Comparison of ENCODE assay signal across 17 mouse cellular contexts in genomic region chr1:66401902-66402301, GRCm38 (mm10).
DNase-seq lines count a peak whose midpoint lies in the region; ATAC-seq lines count a peak whose summit lies in the region.
"Had no signal": no experiment of that assay in that cellular context is flagged by ENCODE, and none has a peak within 500 bp of the region (broad histone marks: within the 10 kb centered on the region; RNA-seq: fewer than 3 reads in every experiment).

No protein-coding gene starts in this region.

- H3K4me1 ChIP-seq in hindbrain, embryonic 12.5 days: no peaks in the 10 kb centered on the region
- no peaks in the 10 kb centered on the region for H3K4me1 ChIP-seq in midbrain, embryonic 14.5 days (ENCODE audit: control insufficient read depth, insufficient read depth, low read length)
- H3K4me1 ChIP-seq: embryonic facial prominence, embryonic 12.5 days; heart, embryonic 13.5 days; neural tube, embryonic 12.5 days had no signal

- H3K27me3 ChIP-seq in hindbrain, embryonic 12.5 days: no peaks in the 10 kb centered on the region
- H3K27me3 ChIP-seq in midbrain, embryonic 14.5 days (ENCODE audit: control insufficient read depth, insufficient read depth, low read length): no peaks in the 10 kb centered on the region
- H3K27me3 ChIP-seq: embryonic facial prominence, embryonic 12.5 days; heart, embryonic 13.5 days; neural tube, embryonic 12.5 days had no signal

- no peak overlapping the region for H3K4me2 ChIP-seq in hindbrain, embryonic 12.5 days (replicated peaks)
- H3K4me2 ChIP-seq in midbrain, embryonic 14.5 days (ENCODE audit: low read length): no peak overlapping the region
- H3K4me2 ChIP-seq: embryonic facial prominence, embryonic 12.5 days; heart, embryonic 13.5 days; neural tube, embryonic 12.5 days had no signal

- H3K36me3 ChIP-seq in hindbrain, embryonic 12.5 days: peaks cover 24% of the 10 kb centered on the region
- peaks cover 64% of the 10 kb centered on the region for H3K36me3 ChIP-seq in midbrain, embryonic 14.5 days (ENCODE audit: control insufficient read depth, insufficient read depth, low read length)
- H3K36me3 ChIP-seq: embryonic facial prominence, embryonic 12.5 days; heart, embryonic 13.5 days had no signal

- H3K9ac ChIP-seq in hindbrain, embryonic 12.5 days: no peak overlapping the region
- H3K9ac ChIP-seq in midbrain, embryonic 14.5 days (replicated peaks; ENCODE audit: low read length): no peak overlapping the region
- H3K9ac ChIP-seq: embryonic facial prominence, embryonic 12.5 days; heart, embryonic 13.5 days; neural tube, embryonic 12.5 days had no signal

- H3K9me3 ChIP-seq in hindbrain, embryonic 12.5 days (replicated peaks): no peaks in the 10 kb centered on the region
- no peaks in the 10 kb centered on the region for H3K9me3 ChIP-seq in midbrain, embryonic 14.5 days (ENCODE audit: control insufficient read depth, low read length)
- H3K9me3 ChIP-seq: embryonic facial prominence, embryonic 12.5 days; heart, embryonic 13.5 days; neural tube, embryonic 12.5 days had no signal

- 31% methylated on average over 9 of the region's 9 CpGs for WGBS in hindbrain, embryonic 12.5 days
- WGBS in midbrain, embryonic 14.5 days: 13% methylated on average over 9 of the region's 9 CpGs

- peak; percentile 9 for DNase-seq in embryo, embryonic 11 days
- no peak for DNase-seq in embryo, embryonic 10.5 days (ENCODE audit: low spot score)
- DNase-seq in brain, adult 2 months (ENCODE audit: low read depth, low spot score): peak; percentile 30
- DNase-seq in midbrain, embryonic 14.5 days: peak; percentile 63
- DNase-seq in MN1 (ENCODE audit: low spot score): no peak
- no peak for DNase-seq in natural killer cell, adult 2 months (ENCODE audit: low spot score in 2 of 2)
- no peak for DNase-seq in urinary bladder, postnatal 10 days (ENCODE audit: low spot score)
- DNase-seq: cerebellum, adult 18-20 months; heart, postnatal 36 days; lung, postnatal 10 days; thymus, postnatal 36 days had no signal

- H3K27ac ChIP-seq in hindbrain, embryonic 12.5 days: no peak overlapping the region
- H3K27ac ChIP-seq in midbrain, embryonic 14.5 days (replicated peaks; ENCODE audit: low read depth, low read length): no peak overlapping the region
- H3K27ac ChIP-seq: embryonic facial prominence, embryonic 12.5 days; heart, embryonic 13.5 days; left cerebral cortex, adult 2 months; neural tube, embryonic 12.5 days had no signal

- H3K4me3 ChIP-seq in hindbrain, embryonic 12.5 days: no peak overlapping the region
- no peak overlapping the region for H3K4me3 ChIP-seq in midbrain, embryonic 14.5 days (replicated peaks; ENCODE audit: low read depth, low read length)
- H3K4me3 ChIP-seq: embryonic facial prominence, embryonic 12.5 days; heart, embryonic 13.5 days; left cerebral cortex, adult 2 months; neural tube, embryonic 12.5 days had no signal

- 0 out of 2 replicates have a peak, but pooled peaks have one; percentile 32 for ATAC-seq in hindbrain, embryonic 12.5 days (ENCODE audit: low FRiP score)
- ATAC-seq in midbrain, embryonic 14.5 days (ENCODE audit: low FRiP score, low TSS enrichment): peak; percentile 24; the same call in 1 of the 2 replicates
- ATAC-seq: intestine, postnatal 0 days had no signal

Comparison
In these comparisons a context has a peak if more than half of its experiments do, and no peak if none do; other contexts are left out.
1. DNase-seq: peak in embryo, embryonic 11 days (single experiment), brain, adult 2 months (single experiment) and midbrain, embryonic 14.5 days (single experiment); none in embryo, embryonic 10.5 days (single experiment), MN1 (single experiment), natural killer cell, adult 2 months (0 of 2) and urinary bladder, postnatal 10 days (single experiment).